In genomic region chr17:84368213-84369014, GRCm38 (mm10) we compare ENCODE assay signal across 9 mouse cellular contexts.
A peak's percentile ranks its signal among the peaks of the same experiment; 100 is the strongest.
DNase-seq lines count a peak whose midpoint lies in the region; ATAC-seq lines count a peak whose summit lies in the region.
"Had no signal": no experiment of that assay in that cellular context is flagged by ENCODE, and none has a peak within 500 bp of the region (broad histone marks: within the 10 kb centered on the region; RNA-seq: fewer than 3 reads in every experiment).

No protein-coding gene starts in this region.

- peaks cover 13% of the 10 kb centered on the region for H3K36me3 ChIP-seq in hindbrain, embryonic 10.5 days
- H3K36me3 ChIP-seq in hindbrain, embryonic 11.5 days (ENCODE audit: control insufficient read depth, insufficient read depth, low read length) = no peaks in the 10 kb centered on the region
- H3K36me3 ChIP-seq in embryonic facial prominence, embryonic 13.5 days = no peaks in the 10 kb centered on the region
- H3K36me3 ChIP-seq in hindbrain, embryonic 15.5 days = no peaks in the 10 kb centered on the region
- no peaks in the 10 kb centered on the region for H3K36me3 ChIP-seq in limb, embryonic 12.5 days

- peaks cover 47% of the 10 kb centered on the region for H3K4me1 ChIP-seq in hindbrain, embryonic 10.5 days (replicated peaks)
- no peaks in the 10 kb centered on the region for H3K4me1 ChIP-seq in hindbrain, embryonic 11.5 days (replicated peaks; ENCODE audit: control insufficient read depth, insufficient read depth, low read length)
- peaks cover 74% of the 10 kb centered on the region for H3K4me1 ChIP-seq in embryonic facial prominence, embryonic 13.5 days
- H3K4me1 ChIP-seq in hindbrain, embryonic 15.5 days (replicated peaks) = peaks cover 46% of the 10 kb centered on the region
- peaks cover 87% of the 10 kb centered on the region for H3K4me1 ChIP-seq in limb, embryonic 12.5 days (replicated peaks)

- H3K4me2 ChIP-seq in hindbrain, embryonic 11.5 days (replicated peaks; ENCODE audit: low read depth, low read length) = no peak overlapping the region
- H3K4me2 ChIP-seq in embryonic facial prominence, embryonic 13.5 days = no peak overlapping the region
- no peak overlapping the region for H3K4me2 ChIP-seq in hindbrain, embryonic 15.5 days
- no peak overlapping the region for H3K4me2 ChIP-seq in limb, embryonic 12.5 days

- no peak for ATAC-seq in hindbrain, embryonic 11.5 days (ENCODE audit: low FRiP score)
- no peak for ATAC-seq in embryonic facial prominence, embryonic 13.5 days (ENCODE audit: insufficient number of reproducible peaks, insufficient read depth, low FRiP score, low TSS enrichment, low read depth)
- ATAC-seq in hindbrain, embryonic 15.5 days (ENCODE audit: low FRiP score, low read depth) = no peak
- no peak for ATAC-seq in limb, embryonic 12.5 days (ENCODE audit: insufficient number of reproducible peaks, insufficient read depth, low FRiP score, low TSS enrichment, low read depth)
- no peak for ATAC-seq in erythroid progenitor cell, adult 5-6 weeks (replicated peaks; ENCODE audit: low FRiP score, poor library complexity, severe bottlenecking)

- 77% methylated on average over 11 of the region's 11 CpGs for whole genome bisulfite sequencing in hindbrain, embryonic 10.5 days
- WGBS in hindbrain, embryonic 11.5 days = 82% methylated on average over 11 of the region's 11 CpGs
- 63% methylated on average over 11 of the region's 11 CpGs for WGBS in embryonic facial prominence, embryonic 13.5 days
- WGBS in hindbrain, embryonic 15.5 days = 73% methylated on average over 11 of the region's 11 CpGs
- WGBS in limb, embryonic 12.5 days = 70% methylated on average over 11 of the region's 11 CpGs

- no peak overlapping the region for H3K9ac ChIP-seq in hindbrain, embryonic 11.5 days (ENCODE audit: low read depth, low read length)
- no peak overlapping the region for H3K9ac ChIP-seq in embryonic facial prominence, embryonic 13.5 days
- no peak overlapping the region for H3K9ac ChIP-seq in hindbrain, embryonic 15.5 days
- H3K9ac ChIP-seq in limb, embryonic 12.5 days (replicated peaks) = no peak overlapping the region

- H3K4me3 ChIP-seq in hindbrain, embryonic 10.5 days = no peak overlapping the region
- H3K4me3 ChIP-seq in hindbrain, embryonic 11.5 days (ENCODE audit: low read depth, low read length) = no peak overlapping the region
- no peak overlapping the region for H3K4me3 ChIP-seq in embryonic facial prominence, embryonic 13.5 days
- H3K4me3 ChIP-seq in hindbrain, embryonic 15.5 days = no peak overlapping the region
- no peak overlapping the region for H3K4me3 ChIP-seq in limb, embryonic 12.5 days (replicated peaks)

- H3K27me3 ChIP-seq in hindbrain, embryonic 10.5 days (ENCODE audit: insufficient read depth, poor library complexity, severe bottlenecking) = no peaks in the 10 kb centered on the region
- H3K27me3 ChIP-seq in hindbrain, embryonic 11.5 days (ENCODE audit: control insufficient read depth, insufficient read depth, low read length) = no peaks in the 10 kb centered on the region
- H3K27me3 ChIP-seq in embryonic facial prominence, embryonic 13.5 days = no peaks in the 10 kb centered on the region
- no peaks in the 10 kb centered on the region for H3K27me3 ChIP-seq in hindbrain, embryonic 15.5 days
- no peaks in the 10 kb centered on the region for H3K27me3 ChIP-seq in limb, embryonic 12.5 days

- no peak for DNase-seq in hindbrain, embryonic 10.5 days (ENCODE audit: low spot score)
- DNase-seq in hindbrain, embryonic 11.5 days (ENCODE audit: low spot score) = no peak
- DNase-seq in adrenal gland, adult 8-10 months = no peak
- no peak for DNase-seq in urinary bladder, adult 2 months (ENCODE audit: low spot score)
- DNase-seq: lung, postnatal 4 days had no signal

- no peaks in the 10 kb centered on the region for H3K9me3 ChIP-seq in hindbrain, embryonic 10.5 days
- H3K9me3 ChIP-seq in hindbrain, embryonic 11.5 days (ENCODE audit: control insufficient read depth, low read length) = no peaks in the 10 kb centered on the region
- H3K9me3 ChIP-seq in embryonic facial prominence, embryonic 13.5 days = no peaks in the 10 kb centered on the region
- no peaks in the 10 kb centered on the region for H3K9me3 ChIP-seq in hindbrain, embryonic 15.5 days
- H3K9me3 ChIP-seq in limb, embryonic 12.5 days = no peaks in the 10 kb centered on the region

- H3K27ac ChIP-seq in hindbrain, embryonic 10.5 days = peak overlapping the region; percentile 57; the same call in 1 of the 2 replicates
- no peak overlapping the region for H3K27ac ChIP-seq in hindbrain, embryonic 11.5 days (ENCODE audit: low read depth, low read length)
- peak overlapping the region; percentile 73 for H3K27ac ChIP-seq in embryonic facial prominence, embryonic 13.5 days
- H3K27ac ChIP-seq in hindbrain, embryonic 15.5 days (replicated peaks) = peak overlapping the region; percentile 57; the same call in 1 of the 2 replicates
- peak overlapping the region; percentile 66 for H3K27ac ChIP-seq in limb, embryonic 12.5 days
